Mouse (Mus musculus) inflammation-experienced regulatory T-cells, adult 16 weeks (primary cell): ENCODE measurements around the gene Foxo4. TPM values are rescaled to one million over a fixed set of nuclear protein-coding genes. Genes with fewer than 3 reads are reported as not detected.

ENCODE experiments used
- polyA plus RNA-seq: library from polyadenylated mRNA; unstranded; fragments of 100-300 nt; shearing (Covaris generic); gene quantifications from one replicate; pipeline ENCODE4 v1.2.1, GENCODE M21; 2017

Gene Foxo4
- polyA plus RNA-seq: 2.0 TPM

GRCm38 (mm10) chrX:101253952-101254729, at the start of gene Foxo4:
Gene Foxo4 (plus strand): TSS chrX:101254528.

GRCm38 (mm10) chrX:101221834-101222795, 32.2 kb upstream of the Foxo4 start, which contains the start of gene Snx12:
Gene Snx12 (minus strand): TSS chrX:101222563.

GRCm38 (mm10) chrX:101263892-101264291, 9.6 kb downstream of the Foxo4 start, which contains the start of gene Gm614:
Gene Gm614 (minus strand): TSS chrX:101263992.

GRCm38 (mm10) chrX:101268025-101268754, 13.9 kb downstream of the Foxo4 start, which contains the start of gene Il2rg:
Gene Il2rg (minus strand): TSS chrX:101268255.

GRCm38 (mm10) chrX:101268755-101269124, 14.4 kb downstream of the Foxo4 start, which contains the start of gene Gm20489:
Gene Gm20489 (minus strand): TSS chrX:101269023.

GRCm38 (mm10) chrX:101273875-101274738, 19.8 kb downstream of the Foxo4 start, which contains the start of gene Med12:
Gene Med12 (plus strand): TSS chrX:101274030.

GRCm38 (mm10) chrX:101299055-101299454, 44.7 kb downstream of the Foxo4 start, which contains the start of gene Nlgn3:
Gene Nlgn3 (plus strand): TSS chrX:101299168.

Other genes starting within 250 kb of the Foxo4 start
- gene Tex11, start 194.9 kb upstream of the Foxo4 start, polyA plus RNA-seq: 0.12 TPM
- 1.1 TPM for gene Slc7a3, start 168.5 kb upstream of the Foxo4 start, polyA plus RNA-seq
- 60.7 TPM for gene Snx12, start 32.0 kb upstream of the Foxo4 start, polyA plus RNA-seq
- gene Gm614, start 9.5 kb downstream of the Foxo4 start, polyA plus RNA-seq: 4.8 TPM
- gene Il2rg, start 13.7 kb downstream of the Foxo4 start, polyA plus RNA-seq: 1,777 TPM
- not detected for gene Gm20489, start 14.5 kb downstream of the Foxo4 start, polyA plus RNA-seq
- 99.2 TPM for gene Med12, start 19.5 kb downstream of the Foxo4 start, polyA plus RNA-seq
- gene Nlgn3, start 44.6 kb downstream of the Foxo4 start, polyA plus RNA-seq: 0.07 TPM
- gene Gjb1, start 121.8 kb downstream of the Foxo4 start, polyA plus RNA-seq: not detected
- 21.8 TPM for gene Zmym3, start 166.3 kb downstream of the Foxo4 start, polyA plus RNA-seq
- 343 TPM for gene Nono, start 174.8 kb downstream of the Foxo4 start, polyA plus RNA-seq
- gene Itgb1bp2, start 194.6 kb downstream of the Foxo4 start, polyA plus RNA-seq: 0.56 TPM